Mouse (Mus musculus): ENCODE results near the gene Nova1. TPM values are rescaled to one million over a fixed set of nuclear protein-coding genes. Genes with fewer than 3 reads are reported as not detected.

Nova1 gene
- polyA plus RNA-seq, 1 experiment from 2014 or later, result 2.2 TPM

DNA sequence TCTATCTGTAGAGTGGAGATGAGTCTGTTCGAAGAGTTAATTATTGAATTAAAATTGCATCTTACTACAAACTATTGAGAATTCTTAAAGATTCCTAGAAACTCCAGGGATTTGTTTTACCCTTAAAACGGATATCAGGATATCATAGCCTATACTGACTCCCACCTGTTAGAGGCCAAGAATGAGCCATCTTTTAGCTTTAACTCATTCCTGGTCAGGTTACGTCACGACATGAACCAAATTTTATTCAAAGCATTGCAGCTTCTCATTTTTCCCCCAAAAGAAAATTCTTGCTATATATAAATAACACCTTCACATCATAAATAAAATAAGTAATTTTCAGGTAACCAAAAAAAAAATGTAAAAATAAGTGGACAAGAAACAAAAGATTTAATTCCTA is 3.9 kb downstream of the Nova1 start:
- no peaks in the 10 kb centered on the region for H3K36me3 ChIP-seq (ENCODE audit: insufficient read depth)
- 86% methylated on average over 4 of the region's 4 CpGs for WGBS
- DNase-seq, result no peak

DNA sequence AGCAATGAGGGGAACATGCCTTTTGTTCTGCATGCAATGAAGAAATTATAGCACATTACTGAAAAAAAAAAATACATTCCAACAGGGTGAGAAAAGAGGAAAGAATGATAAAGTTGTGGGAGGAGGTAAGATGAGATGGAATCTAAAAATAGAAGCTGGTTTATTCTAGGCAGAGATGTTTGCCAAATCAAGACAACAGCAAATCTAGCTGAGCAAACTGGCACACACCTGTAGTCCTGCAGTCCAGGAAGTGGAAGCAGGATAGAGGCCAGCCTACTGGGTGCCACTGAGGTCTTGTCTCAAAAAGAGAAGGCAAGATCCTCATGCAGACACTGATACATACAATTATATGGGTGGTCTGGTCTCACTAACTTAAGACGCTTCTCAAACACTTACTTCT is 17.4 kb downstream of the Nova1 start:
- no peak overlapping the region for H3K4me3 ChIP-seq (ENCODE audit: low read depth, low read length)
- 89% methylated on average over 1 of the region's 1 CpGs for WGBS
- no peaks in the 10 kb centered on the region for H3K27me3 ChIP-seq (ENCODE audit: insufficient read depth, low read length)
- ATAC-seq (ENCODE audit: insufficient read depth), result no peak
- H3K4me2 ChIP-seq, result no peak overlapping the region
- H3K4me1 ChIP-seq (ENCODE audit: insufficient read depth), result no peaks in the 10 kb centered on the region
- H3K27ac ChIP-seq (ENCODE audit: low read depth), result no peak overlapping the region
- TF ChIP-seq CTCF (IDR thresholded peaks at IDR 0.05; ENCODE audit: low read depth), result no peak
- no peaks in the 10 kb centered on the region for H3K36me3 ChIP-seq (ENCODE audit: insufficient read depth)
- DNase-seq, result no peak
- H3K9ac ChIP-seq, result no peak overlapping the region
- no peaks in the 10 kb centered on the region for H3K9me3 ChIP-seq (ENCODE audit: low read depth, low read length)

More for the DNA sequence above, 3.9 kb downstream of the Nova1 start:
- Histone ChIP-seq H3K4me1 (ENCODE audit: insufficient read depth) (0 out of 2 replicates have a peak, but pooled peaks cover 3% of the 10 kb centered on the region), H3K27ac (ENCODE audit: low read depth) (no peak overlapping the region), H3K4me2 (no peak overlapping the region), H3K4me3 (ENCODE audit: low read depth, low read length) (no peak overlapping the region), H3K27me3 (ENCODE audit: insufficient read depth, low read length) (no peaks in the 10 kb centered on the region; the same call in 1 of the 2 replicates), H3K9ac (no peak overlapping the region), H3K9me3 (ENCODE audit: low read depth, low read length) (no peaks in the 10 kb centered on the region)
- no peak for TF ChIP-seq CTCF (IDR thresholded peaks at IDR 0.05; ENCODE audit: low read depth)
- ATAC-seq (ENCODE audit: insufficient read depth), result no peak

DNA sequence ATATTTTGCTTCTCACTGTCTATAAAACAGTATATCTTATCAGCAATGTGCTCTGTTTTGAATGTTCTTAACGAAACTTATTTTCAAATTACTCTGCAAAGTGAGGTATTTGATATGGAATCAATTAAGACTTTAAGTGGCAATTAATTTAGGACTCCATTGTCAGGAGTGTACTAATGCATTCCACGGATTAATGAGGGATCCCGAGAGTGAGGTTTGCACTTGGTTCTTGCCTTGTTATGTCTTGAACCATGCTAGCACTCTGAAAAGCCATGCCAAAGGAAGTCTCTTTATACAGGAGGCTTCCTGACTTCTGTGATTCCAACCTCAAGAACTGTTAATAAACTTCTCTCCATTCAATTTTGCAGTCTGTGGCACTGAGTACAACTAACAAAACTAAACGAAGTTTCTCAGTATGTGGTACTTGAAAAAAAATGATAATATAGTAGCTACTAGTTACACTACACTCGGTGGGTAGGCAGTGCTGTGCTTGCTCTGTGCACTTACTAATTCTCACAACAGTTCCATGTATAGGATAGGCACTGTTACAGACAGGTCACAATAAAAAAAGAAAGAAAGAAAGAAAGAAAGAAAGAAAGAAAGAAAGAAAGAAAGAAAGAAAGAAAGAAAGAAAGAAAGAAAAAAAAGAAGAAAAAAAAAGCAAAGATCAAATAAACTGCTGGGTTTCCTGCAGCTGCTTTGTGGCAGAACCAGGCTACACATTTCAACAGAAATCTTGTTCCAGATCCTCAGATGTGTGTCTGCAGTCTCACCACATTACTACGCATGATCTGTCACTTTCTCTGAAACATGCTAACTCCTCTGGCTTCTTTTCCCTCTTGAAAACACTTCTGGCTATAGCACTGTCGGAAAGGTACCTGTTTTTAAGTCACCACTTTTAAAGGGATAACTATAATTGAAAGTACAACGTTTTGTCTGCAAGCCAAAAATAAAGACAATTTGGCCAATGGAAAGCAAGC is 36.1 kb downstream of the Nova1 start:
- ATAC-seq (ENCODE audit: insufficient read depth), result no peak
- Histone ChIP-seq H3K9me3 (ENCODE audit: low read depth, low read length) (no peaks in the 10 kb centered on the region), H3K36me3 (ENCODE audit: insufficient read depth) (no peaks in the 10 kb centered on the region), H3K4me1 (ENCODE audit: insufficient read depth) (no peaks in the 10 kb centered on the region), H3K27ac (ENCODE audit: low read depth) (no peak overlapping the region), H3K4me3 (ENCODE audit: low read depth, low read length) (no peak overlapping the region), H3K27me3 (ENCODE audit: insufficient read depth, low read length) (no peaks in the 10 kb centered on the region), H3K4me2 (no peak overlapping the region), H3K9ac (no peak overlapping the region)
- WGBS, result 59% methylated on average over 8 of the region's 8 CpGs
- TF ChIP-seq CTCF (IDR thresholded peaks at IDR 0.05; ENCODE audit: low read depth), result no peak
- no peak for DNase-seq

DNA sequence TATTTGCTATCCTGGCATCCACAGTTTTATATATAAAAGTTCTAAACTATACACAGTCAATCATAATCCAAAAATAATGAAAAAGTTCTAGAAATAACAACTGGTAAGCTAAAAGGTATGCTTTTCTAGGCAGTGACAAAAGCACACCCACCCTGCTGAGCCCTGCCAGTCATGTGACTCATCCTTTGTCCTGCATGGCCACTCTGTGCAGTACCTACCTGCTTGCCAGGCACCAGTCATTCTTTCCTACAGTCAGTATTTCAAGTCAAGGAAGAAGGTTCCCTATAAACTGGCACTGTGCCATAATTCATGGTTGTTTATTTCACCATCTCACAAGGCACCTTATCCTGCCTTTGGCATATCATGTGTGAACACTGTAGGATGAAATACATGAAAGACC is 37.2 kb downstream of the Nova1 start:
- H3K36me3 ChIP-seq (ENCODE audit: insufficient read depth), result no peaks in the 10 kb centered on the region
- H3K9ac ChIP-seq, result no peak overlapping the region
- DNase-seq (peak; percentile 4), ATAC-seq (ENCODE audit: insufficient read depth) (0 out of 2 replicates have a peak, but pooled peaks have one; percentile 49)
- no peak overlapping the region for H3K4me3 ChIP-seq (ENCODE audit: low read depth, low read length)
- H3K4me1 ChIP-seq (ENCODE audit: insufficient read depth), result no peaks in the 10 kb centered on the region
- H3K9me3 ChIP-seq (ENCODE audit: low read depth, low read length), result no peaks in the 10 kb centered on the region
- no peak for TF ChIP-seq CTCF (IDR thresholded peaks at IDR 0.05; ENCODE audit: low read depth)
- H3K27me3 ChIP-seq (ENCODE audit: insufficient read depth, low read length), result no peaks in the 10 kb centered on the region
- no peak overlapping the region for H3K4me2 ChIP-seq
- H3K27ac ChIP-seq (ENCODE audit: low read depth), result no peak overlapping the region

DNA sequence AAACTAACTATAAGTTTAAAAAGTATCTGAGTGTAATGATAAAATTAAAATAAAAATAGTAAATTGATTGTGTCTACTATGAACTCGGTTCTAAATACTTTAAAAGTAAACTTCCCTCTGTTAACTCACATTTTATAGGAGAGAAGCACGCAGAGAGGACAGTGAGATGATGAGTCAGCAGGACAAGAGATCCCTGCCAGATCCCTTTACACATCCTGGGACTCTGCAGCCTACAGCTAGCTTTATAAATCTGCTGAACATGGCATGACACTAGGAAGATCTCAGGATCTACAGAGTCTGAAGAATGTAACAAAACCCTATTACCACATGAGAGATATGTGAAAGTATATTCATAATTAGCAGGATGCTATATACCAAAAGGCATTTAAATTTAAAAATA is 37.7 kb downstream of the Nova1 start:
- ATAC-seq (ENCODE audit: insufficient read depth), result no peak
- WGBS, result 61% methylated on average over 2 of the region's 2 CpGs

DNA sequence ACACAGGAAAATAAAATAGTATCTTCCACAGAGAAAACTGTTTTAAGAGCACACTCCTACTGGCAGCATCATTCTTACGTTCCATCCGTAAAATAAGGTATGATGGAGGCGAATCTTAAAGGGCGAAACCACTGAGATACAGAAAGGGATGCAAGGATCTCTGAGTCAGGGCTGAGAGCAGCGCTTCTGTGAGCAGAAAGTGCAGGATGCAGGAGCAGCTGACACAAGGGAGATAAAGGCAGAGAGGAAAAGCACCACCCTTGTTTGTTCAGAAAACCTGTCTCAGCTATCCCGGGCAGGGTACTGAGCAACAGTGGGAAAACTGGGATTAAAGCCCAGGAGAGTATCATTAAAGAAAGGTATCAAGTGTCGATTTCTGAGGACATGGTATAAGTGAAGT is 59.3 kb downstream of the Nova1 start:
- Histone ChIP-seq H3K4me2 (no peak overlapping the region), H3K9me3 (ENCODE audit: low read depth, low read length) (no peaks in the 10 kb centered on the region), H3K9ac (no peak overlapping the region), H3K27me3 (ENCODE audit: insufficient read depth, low read length) (no peaks in the 10 kb centered on the region), H3K4me1 (ENCODE audit: insufficient read depth) (no peaks in the 10 kb centered on the region), H3K36me3 (ENCODE audit: insufficient read depth) (no peaks in the 10 kb centered on the region), H3K27ac (ENCODE audit: low read depth) (no peak overlapping the region), H3K4me3 (ENCODE audit: low read depth, low read length) (no peak overlapping the region)
- 67% methylated on average over 7 of the region's 7 CpGs for WGBS
- no peak for TF ChIP-seq CTCF (IDR thresholded peaks at IDR 0.05; ENCODE audit: low read depth)
- DNase-seq (no peak), ATAC-seq (ENCODE audit: insufficient read depth) (no peak)

More for the DNA sequence above, 37.7 kb downstream of the Nova1 start:
- Histone ChIP-seq H3K9ac (no peak overlapping the region), H3K4me1 (ENCODE audit: insufficient read depth) (no peaks in the 10 kb centered on the region), H3K9me3 (ENCODE audit: low read depth, low read length) (no peaks in the 10 kb centered on the region), H3K27ac (ENCODE audit: low read depth) (no peak overlapping the region), H3K36me3 (ENCODE audit: insufficient read depth) (no peaks in the 10 kb centered on the region), H3K4me3 (ENCODE audit: low read depth, low read length) (no peak overlapping the region), H3K4me2 (no peak overlapping the region), H3K27me3 (ENCODE audit: insufficient read depth, low read length) (no peaks in the 10 kb centered on the region)
- DNase-seq, result no peak
- TF ChIP-seq CTCF (IDR thresholded peaks at IDR 0.05; ENCODE audit: low read depth), result no peak

DNA sequence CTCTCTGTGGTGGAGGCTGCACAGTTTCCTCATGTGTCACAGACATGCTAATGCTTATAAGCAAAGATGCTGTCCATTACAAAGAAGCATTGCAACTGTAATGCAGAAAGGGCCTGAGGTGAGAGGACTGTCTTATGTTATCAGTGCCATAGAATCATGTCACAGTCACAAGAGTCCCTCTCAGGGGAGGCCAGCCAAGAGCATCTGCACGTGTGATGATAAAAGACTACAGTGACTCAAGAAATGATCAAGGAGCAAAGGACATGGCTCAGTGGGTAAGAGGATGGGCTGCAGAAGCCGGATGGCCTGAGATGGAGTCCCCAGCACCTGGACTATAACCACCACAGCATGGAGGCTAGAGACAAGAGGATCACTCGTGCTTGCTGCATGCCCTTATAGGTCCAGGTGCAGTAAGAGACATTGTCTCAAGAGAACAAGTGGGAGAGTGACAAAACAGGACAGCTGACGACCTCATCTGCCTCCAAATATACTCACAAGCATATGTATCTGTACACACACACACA is 64.3 kb downstream of the Nova1 start:
- H3K4me2 ChIP-seq, result no peak overlapping the region
- DNase-seq (no peak), ATAC-seq (ENCODE audit: insufficient read depth) (no peak)
- no peaks in the 10 kb centered on the region for H3K9me3 ChIP-seq (ENCODE audit: low read depth, low read length)
- no peak overlapping the region for H3K27ac ChIP-seq (ENCODE audit: low read depth)
- 51% methylated on average over 4 of the region's 4 CpGs for WGBS
- TF ChIP-seq CTCF (IDR thresholded peaks at IDR 0.05; ENCODE audit: low read depth), result no peak
- no peaks in the 10 kb centered on the region for H3K36me3 ChIP-seq (ENCODE audit: insufficient read depth)
- H3K4me1 ChIP-seq (ENCODE audit: insufficient read depth), result no peaks in the 10 kb centered on the region
- no peak overlapping the region for H3K4me3 ChIP-seq (ENCODE audit: low read depth, low read length)
- H3K9ac ChIP-seq, result no peak overlapping the region
- H3K27me3 ChIP-seq (ENCODE audit: insufficient read depth, low read length), result no peaks in the 10 kb centered on the region
